Mouse (Mus musculus): ENCODE measurements at regions not wholly inside any gene's neighbourhood (a gene's known extent, or its start where the extent isn't known, plus 50 kb on each side); places are given as distances from the start of the nearest gene placed in this dataset.

GRCm38 (mm10) chr9:120769679-120770078 is 159.3 kb upstream of the Ctnnb1 start:
- Histone ChIP-seq H3K4me1 (ENCODE audit: insufficient read depth) (peaks cover 15% of the 10 kb centered on the region), H3K27ac (ENCODE audit: low read depth) (no peak overlapping the region), H3K4me3 (ENCODE audit: low read depth, low read length) (no peak overlapping the region), H3K9me3 (ENCODE audit: low read length) (no peaks in the 10 kb centered on the region), H3K27me3 (ENCODE audit: insufficient read depth, low read length) (no peaks in the 10 kb centered on the region), H3K36me3 (replicated peaks; ENCODE audit: insufficient read depth, low read length) (no peaks in the 10 kb centered on the region), H3K4me2 (ENCODE audit: low read depth, low read length) (no peak overlapping the region), H3K9ac (replicated peaks) (no peak overlapping the region)
- DNase-seq, result no peak
- no peak for TF ChIP-seq EP300 (IDR thresholded peaks at IDR 0.05; ENCODE audit: low read depth)
- TF ChIP-seq CTCF (IDR thresholded peaks at IDR 0.05; ENCODE audit: low read depth), result no peak
- WGBS (ENCODE audit: insufficient replicate concordance), result 51% methylated on average over 7 of the region's 7 CpGs
- no peak for ATAC-seq

GRCm38 (mm10) chr9:120770886-120771285 is 158.1 kb upstream of the Ctnnb1 start:
- ATAC-seq (no peak), DNase-seq (no peak)
- H3K27ac ChIP-seq (ENCODE audit: low read depth), result no peak overlapping the region
- no peaks in the 10 kb centered on the region for H3K36me3 ChIP-seq (replicated peaks; ENCODE audit: insufficient read depth, low read length)
- no peak overlapping the region for H3K4me3 ChIP-seq (ENCODE audit: low read depth, low read length)
- TF ChIP-seq EP300 (IDR thresholded peaks at IDR 0.05; ENCODE audit: low read depth), result no peak
- no peak for TF ChIP-seq CTCF (IDR thresholded peaks at IDR 0.05; ENCODE audit: low read depth)
- H3K9me3 ChIP-seq (ENCODE audit: low read length), result no peaks in the 10 kb centered on the region
- no peak overlapping the region for H3K9ac ChIP-seq (replicated peaks)
- peaks cover 22% of the 10 kb centered on the region for H3K4me1 ChIP-seq (ENCODE audit: insufficient read depth)
- no peak overlapping the region for H3K4me2 ChIP-seq (ENCODE audit: low read depth, low read length)
- 60% methylated on average over 1 of the region's 1 CpGs for WGBS (ENCODE audit: insufficient replicate concordance)
- no peaks in the 10 kb centered on the region for H3K27me3 ChIP-seq (ENCODE audit: insufficient read depth, low read length)

- H3K9ac ChIP-seq (replicated peaks), result no peak overlapping the region
- H3K9me3 ChIP-seq (ENCODE audit: low read length), result no peaks in the 10 kb centered on the region
- no peaks in the 10 kb centered on the region for H3K27me3 ChIP-seq (ENCODE audit: insufficient read depth, low read length)
- ATAC-seq (no peak), DNase-seq (no peak)
- H3K4me3 ChIP-seq (ENCODE audit: low read depth, low read length), result no peak overlapping the region
- TF ChIP-seq CTCF (IDR thresholded peaks at IDR 0.05; ENCODE audit: low read depth), result no peak
- TF ChIP-seq EP300 (IDR thresholded peaks at IDR 0.05; ENCODE audit: low read depth), result no peak
- no peak overlapping the region for H3K27ac ChIP-seq (ENCODE audit: low read depth)
- H3K4me2 ChIP-seq (ENCODE audit: low read depth, low read length), result no peak overlapping the region
- H3K36me3 ChIP-seq (replicated peaks; ENCODE audit: insufficient read depth, low read length), result no peaks in the 10 kb centered on the region
- peaks cover 30% of the 10 kb centered on the region for H3K4me1 ChIP-seq (ENCODE audit: insufficient read depth)
- 36% methylated on average over 4 of the region's 4 CpGs for WGBS (ENCODE audit: insufficient replicate concordance)
Measured at GRCm38 (mm10) chr9:120771896-120772530, 157.0 kb upstream of the Ctnnb1 start.

DNA sequence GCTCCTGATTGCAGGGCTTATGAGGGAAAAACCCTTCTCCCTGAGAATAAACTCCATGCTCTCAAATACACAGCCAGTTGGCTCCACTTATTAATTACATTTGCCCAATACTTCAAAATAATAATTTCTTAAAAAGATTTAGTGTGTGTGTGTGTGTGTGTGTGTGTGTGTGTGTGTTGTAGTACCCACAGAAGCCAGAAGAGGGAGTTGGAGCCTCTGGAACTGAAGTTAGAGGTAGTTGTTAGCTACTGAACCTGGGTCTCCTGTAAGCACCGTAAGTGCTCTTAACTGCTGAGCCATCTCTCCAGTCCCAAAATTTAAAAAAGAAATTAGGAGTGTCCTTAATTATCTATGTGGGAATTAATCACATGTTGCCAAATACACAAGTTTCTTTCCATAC is 154.8 kb upstream of the Ctnnb1 start:
- Histone ChIP-seq H3K36me3 (replicated peaks; ENCODE audit: insufficient read depth, low read length) (no peaks in the 10 kb centered on the region), H3K27me3 (ENCODE audit: insufficient read depth, low read length) (no peaks in the 10 kb centered on the region), H3K9ac (replicated peaks) (no peak overlapping the region), H3K4me1 (ENCODE audit: insufficient read depth) (peaks cover 30% of the 10 kb centered on the region), H3K27ac (ENCODE audit: low read depth) (no peak overlapping the region), H3K4me3 (ENCODE audit: low read depth, low read length) (no peak overlapping the region), H3K9me3 (ENCODE audit: low read length) (no peaks in the 10 kb centered on the region), H3K4me2 (ENCODE audit: low read depth, low read length) (no peak overlapping the region)
- TF ChIP-seq EP300 (IDR thresholded peaks at IDR 0.05; ENCODE audit: low read depth), result no peak
- peak; percentile 36 for TF ChIP-seq CTCF (IDR thresholded peaks at IDR 0.05; ENCODE audit: low read depth)
- ATAC-seq, result no peak
- no peak for DNase-seq
- 96% methylated on average over 1 of the region's 1 CpGs for WGBS (ENCODE audit: insufficient replicate concordance)

- 32% methylated on average over 1 of the region's 1 CpGs for WGBS (ENCODE audit: insufficient replicate concordance)
- DNase-seq, result no peak
- no peak overlapping the region for H3K9ac ChIP-seq (replicated peaks)
- peaks cover 30% of the 10 kb centered on the region for H3K4me1 ChIP-seq (ENCODE audit: insufficient read depth)
- peak overlapping the region; percentile 94 for H3K27ac ChIP-seq (ENCODE audit: low read depth)
- no peaks in the 10 kb centered on the region for H3K27me3 ChIP-seq (ENCODE audit: insufficient read depth, low read length)
- no peaks in the 10 kb centered on the region for H3K36me3 ChIP-seq (replicated peaks; ENCODE audit: insufficient read depth, low read length)
- no peak overlapping the region for H3K4me3 ChIP-seq (ENCODE audit: low read depth, low read length)
- peak overlapping the region; percentile 43 for H3K4me2 ChIP-seq (ENCODE audit: low read depth, low read length)
- ATAC-seq, result no peak
- no peaks in the 10 kb centered on the region for H3K9me3 ChIP-seq (ENCODE audit: low read length)
- TF ChIP-seq CTCF (IDR thresholded peaks at IDR 0.05; ENCODE audit: low read depth) (no peak), EP300 (IDR thresholded peaks at IDR 0.05; ENCODE audit: low read depth) (no peak)
Measured at GRCm38 (mm10) chr9:120774772-120775171, 154.2 kb upstream of the Ctnnb1 start.

- H3K4me1 ChIP-seq (ENCODE audit: insufficient read depth), result peaks cover 30% of the 10 kb centered on the region
- DNase-seq, result no peak
- TF ChIP-seq EP300 (IDR thresholded peaks at IDR 0.05; ENCODE audit: low read depth), result no peak
- TF ChIP-seq CTCF (IDR thresholded peaks at IDR 0.05; ENCODE audit: low read depth), result 0 out of 2 replicates have a peak, but pooled peaks have one; percentile 11
- H3K27ac ChIP-seq (ENCODE audit: low read depth), result peak overlapping the region; percentile 94
- ATAC-seq, result no peak
- no peaks in the 10 kb centered on the region for H3K27me3 ChIP-seq (ENCODE audit: insufficient read depth, low read length)
- H3K36me3 ChIP-seq (replicated peaks; ENCODE audit: insufficient read depth, low read length), result no peaks in the 10 kb centered on the region
- 41% methylated on average over 3 of the region's 3 CpGs for WGBS (ENCODE audit: insufficient replicate concordance)
- peak overlapping the region; percentile 11; the same call in 1 of the 2 replicates for H3K9ac ChIP-seq (replicated peaks)
- H3K4me3 ChIP-seq (ENCODE audit: low read depth, low read length), result no peak overlapping the region
- peak overlapping the region; percentile 43 for H3K4me2 ChIP-seq (ENCODE audit: low read depth, low read length)
- no peaks in the 10 kb centered on the region for H3K9me3 ChIP-seq (ENCODE audit: low read length)
Measured at GRCm38 (mm10) chr9:120775721-120776120, 153.3 kb upstream of the Ctnnb1 start.

Measured in liver, postnatal 0 days (tissue).